Mouse (Mus musculus): ENCODE measurements around the gene Etv6. TPM values are rescaled to one million over a fixed set of nuclear protein-coding genes. Genes with fewer than 3 reads are reported as not detected.

The Etv6 gene
- total RNA-seq, 2 experiments from 2014 or later, result 11.4 to 11.8 TPM

DNA sequence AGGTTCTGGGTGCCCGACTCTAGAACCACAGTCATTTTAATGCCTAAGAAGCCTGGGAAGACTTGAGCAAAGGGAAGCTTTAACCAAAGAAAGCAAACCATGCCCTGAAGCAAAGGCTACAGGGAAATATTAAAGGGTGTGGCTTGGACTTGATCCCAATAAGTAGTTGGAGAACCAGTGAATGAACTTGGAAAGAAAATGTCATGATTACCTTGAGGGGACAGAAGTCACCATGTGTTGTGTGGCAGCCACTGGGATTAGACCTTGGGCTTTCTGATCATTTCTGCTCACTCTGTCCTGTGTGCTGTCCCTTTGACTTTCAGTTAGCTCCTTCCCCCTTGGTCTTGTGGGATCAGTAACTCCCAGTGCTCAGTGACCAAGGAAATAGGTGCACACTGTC lies 38.9 kb downstream of the Etv6 start:
- no peak for DNase-seq (ENCODE audit: low spot score in 2 of 2)

DNA sequence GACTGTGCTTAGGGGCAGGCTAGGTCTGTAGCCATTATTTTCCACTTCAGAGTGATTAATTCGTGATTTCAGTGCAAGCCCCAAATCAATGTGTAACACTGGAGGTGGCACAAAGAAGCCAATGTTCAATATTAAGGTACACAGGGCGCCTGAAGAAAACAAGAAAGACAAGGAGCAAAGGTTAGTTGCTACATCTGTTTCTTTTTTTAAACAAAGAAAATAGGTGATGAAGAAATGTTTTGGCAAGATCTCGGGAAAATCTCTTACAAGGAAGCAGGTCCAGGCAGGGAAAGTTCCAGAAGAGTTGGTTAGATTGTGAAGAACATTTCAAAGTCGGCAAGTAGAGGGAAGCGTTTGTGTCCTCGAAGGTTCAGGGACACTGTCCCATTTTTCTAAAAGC lies 39.5 kb downstream of the Etv6 start:
- DNase-seq (ENCODE audit: low spot score in 2 of 2), result no peak

DNA sequence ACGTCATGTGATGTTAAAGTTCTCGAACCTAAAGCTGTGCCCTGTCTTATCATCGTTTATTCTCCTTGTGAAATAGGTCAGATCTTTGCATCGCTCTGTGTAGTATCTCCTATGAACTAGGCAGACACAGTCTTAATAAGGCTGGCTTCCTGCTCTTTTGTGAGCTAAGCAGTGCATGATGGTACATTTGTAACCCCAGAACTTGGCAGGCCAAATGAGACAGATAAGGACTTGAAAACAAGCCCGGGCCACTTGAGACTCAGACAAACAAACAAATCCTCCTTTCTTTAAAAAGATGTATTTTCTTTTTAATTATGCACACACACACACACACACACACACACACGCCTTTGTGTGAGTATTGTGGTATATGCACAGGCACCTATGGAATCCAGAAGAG lies 42.5 kb downstream of the Etv6 start:
- no peak for DNase-seq (ENCODE audit: low spot score in 2 of 2)

DNA sequence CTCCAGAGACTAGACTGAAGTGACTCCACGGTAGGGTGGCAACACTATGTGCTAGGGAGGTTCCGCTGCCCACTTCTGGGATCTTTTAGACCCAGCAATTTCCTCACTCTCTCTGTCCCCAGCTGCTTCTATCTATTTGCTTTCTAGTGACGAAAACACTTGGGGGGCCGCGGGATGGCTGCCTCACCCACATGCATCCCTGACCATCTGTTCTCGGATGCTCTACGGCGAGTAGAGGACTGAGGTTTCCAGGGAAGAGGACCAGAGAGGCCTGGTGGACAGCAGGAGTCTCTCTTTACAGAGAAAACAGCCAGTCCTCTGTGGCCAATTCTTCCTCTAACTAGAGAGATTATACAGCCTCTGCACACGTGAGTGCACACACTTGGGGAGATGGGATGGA lies 43.6 kb downstream of the Etv6 start:
- no peak for DNase-seq (ENCODE audit: low spot score in 2 of 2)

DNA sequence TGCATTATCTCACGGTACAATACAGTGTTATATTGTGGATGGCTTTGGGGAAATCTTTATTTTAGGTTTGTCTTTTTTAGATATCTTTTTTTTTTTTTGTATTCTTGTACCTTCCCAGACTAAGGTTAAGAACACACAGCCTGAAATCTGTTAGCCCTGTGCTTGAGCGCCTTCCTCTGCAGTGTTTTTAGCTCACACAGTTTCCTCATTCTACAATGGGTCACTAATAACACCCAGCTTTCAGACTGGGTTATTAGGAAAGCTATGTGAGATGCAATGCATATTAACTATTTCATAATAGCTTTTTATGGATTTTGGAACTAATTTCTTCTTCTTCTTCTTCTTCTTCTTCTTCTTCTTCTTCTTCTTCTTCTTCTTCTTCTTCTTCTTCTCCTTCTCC lies 44.1 kb downstream of the Etv6 start:
- no peak for DNase-seq (ENCODE audit: low spot score in 2 of 2)

DNA sequence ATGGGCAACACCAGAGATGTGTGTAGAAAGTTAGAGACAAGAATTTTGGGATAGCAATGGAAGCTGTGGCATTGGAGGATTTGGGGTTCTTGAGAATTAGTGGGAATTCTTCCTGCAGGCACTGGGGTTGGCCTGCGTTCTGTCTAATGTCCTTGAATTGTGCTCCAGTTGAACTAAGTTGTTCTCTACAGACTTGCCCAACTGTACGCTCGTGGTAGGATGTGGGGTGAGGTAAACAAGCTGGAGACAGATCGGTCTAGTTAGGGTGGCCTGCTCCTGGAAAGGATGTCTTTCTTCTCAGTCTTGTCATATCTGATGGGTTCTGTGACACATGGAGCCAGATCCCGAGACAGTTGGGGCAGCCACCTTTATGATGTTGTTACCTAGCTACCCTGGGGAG lies 45.4 kb downstream of the Etv6 start:
- DNase-seq (ENCODE audit: low spot score in 2 of 2), result no peak

DNA sequence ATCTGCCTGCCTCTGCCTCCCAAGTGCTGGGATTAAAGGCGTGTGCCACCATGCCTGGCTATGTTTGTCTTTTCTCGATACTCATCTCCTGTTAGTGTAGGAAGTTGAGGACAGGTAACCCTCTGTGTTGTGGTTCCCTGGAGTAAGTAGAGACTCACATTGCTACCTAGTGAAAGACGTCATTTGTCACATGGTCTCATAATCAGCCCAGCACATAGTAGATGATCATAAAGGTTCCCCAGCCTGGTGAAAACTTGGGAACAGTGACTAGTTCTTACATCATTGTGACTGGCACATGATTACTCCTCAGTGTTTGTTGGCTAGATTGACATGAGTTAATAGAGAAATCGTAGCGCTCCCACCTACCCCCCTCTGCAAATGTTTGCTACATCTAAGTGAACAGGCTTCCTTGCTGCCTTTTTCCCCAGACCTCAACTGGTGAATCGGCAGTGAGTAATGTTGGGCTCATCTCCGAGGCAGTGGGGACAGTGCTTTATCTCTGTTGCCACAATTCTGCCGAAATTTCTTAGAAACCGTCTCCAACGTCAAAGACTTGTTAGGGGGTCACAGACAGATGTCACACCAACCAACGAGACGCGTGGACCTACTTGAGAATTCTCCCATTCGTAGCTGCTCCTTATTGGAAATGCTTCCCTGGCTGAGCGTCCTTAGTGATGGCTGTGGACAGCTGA lies 46.9 kb downstream of the Etv6 start:
- no peak for DNase-seq (ENCODE audit: low spot score in 2 of 2)

DNA sequence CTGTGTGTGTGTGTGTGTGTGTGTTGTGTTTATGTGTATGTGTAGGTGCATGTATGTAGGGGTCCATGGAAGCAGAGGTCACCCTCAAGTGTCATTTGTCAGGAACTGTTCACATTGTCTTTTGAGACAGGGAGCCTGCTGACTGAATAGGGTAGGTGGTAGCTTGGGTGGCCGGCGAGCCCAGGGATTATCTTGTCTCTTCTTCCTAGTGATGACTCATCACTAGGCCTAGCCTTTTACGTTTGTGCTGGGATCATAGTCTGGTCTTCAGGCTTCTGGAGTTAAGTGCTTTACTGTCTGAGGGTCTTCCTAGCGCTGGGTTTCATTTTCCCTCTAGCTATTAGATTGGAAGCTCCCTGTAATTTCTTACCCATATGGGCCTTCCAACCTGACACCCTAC lies 47.9 kb downstream of the Etv6 start:
- no peak for DNase-seq (ENCODE audit: low spot score in 2 of 2)

DNA sequence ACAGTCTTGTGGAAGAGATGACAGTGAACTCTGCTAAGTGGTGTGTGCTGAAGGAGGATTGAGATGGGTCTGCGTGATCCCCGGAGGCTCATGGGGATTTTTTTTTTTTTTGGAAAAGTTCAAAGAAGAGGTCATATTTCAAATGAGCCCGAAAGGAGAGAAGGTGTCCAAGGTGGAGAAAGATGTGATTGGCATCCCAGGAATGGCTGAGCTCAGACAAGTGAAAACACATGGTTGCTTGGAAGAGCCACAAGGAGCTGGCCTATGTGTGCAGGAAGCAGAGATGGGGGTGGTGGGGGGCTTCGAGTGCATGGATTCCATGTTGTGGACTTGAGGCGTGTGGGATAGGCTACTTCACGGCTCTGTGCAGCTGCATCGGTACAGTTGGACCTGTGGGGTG lies 50.9 kb downstream of the Etv6 start:
- no peak for DNase-seq (ENCODE audit: low spot score in 2 of 2)

DNA sequence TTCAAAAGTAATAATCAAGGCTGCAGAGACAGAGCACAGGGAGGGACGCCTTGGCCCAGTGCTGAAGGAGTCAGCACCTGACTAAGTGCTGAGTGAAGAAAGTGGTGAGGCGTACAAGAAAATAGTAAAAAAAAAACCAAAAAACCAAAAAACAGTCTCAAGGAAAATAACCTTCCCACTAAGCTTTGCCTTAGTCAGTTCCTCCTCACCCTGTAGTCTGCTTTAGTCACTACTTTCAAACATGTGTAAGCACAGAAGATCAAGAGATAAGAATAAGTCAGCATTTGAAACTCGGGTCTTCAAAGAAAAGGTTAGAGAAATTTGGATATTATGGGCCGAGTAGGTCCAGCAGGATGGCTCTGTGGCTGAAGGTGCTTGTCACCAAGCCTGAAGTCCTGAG lies 52.2 kb downstream of the Etv6 start:
- no peak for DNase-seq (ENCODE audit: low spot score in 2 of 2)

DNA sequence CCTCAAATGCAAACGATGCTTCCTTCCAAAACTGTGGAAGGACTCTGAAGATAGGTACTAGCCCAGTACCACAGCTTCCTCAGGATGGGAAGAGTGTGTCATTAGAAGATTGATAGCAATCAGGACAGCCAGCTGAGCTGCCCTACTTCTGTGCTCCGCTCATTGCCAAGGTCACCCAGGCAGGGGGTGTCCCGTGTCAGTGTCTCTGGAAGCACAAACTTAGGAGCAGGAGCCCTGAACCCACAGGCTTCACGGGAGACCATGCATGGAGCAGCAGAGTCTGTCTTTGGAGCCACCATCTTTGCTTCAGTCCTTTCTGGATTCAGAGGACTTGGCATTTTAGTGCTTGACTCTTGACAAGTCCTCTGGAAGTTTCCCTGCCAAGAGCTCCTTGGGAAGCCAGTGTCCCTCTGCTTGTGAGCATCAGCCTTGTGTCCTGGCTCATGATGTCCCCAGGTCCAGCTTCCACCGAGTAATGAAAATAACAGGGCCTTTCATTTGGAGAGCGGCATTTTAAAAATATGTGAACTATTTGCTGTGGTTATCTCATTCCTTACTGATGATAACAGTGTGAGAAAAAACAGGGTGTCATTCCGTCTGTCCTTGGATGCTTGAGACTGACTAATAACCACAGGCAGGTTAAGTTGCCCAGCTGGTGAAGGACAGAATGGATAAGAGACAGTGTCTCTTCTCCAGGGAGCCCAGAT lies 54.3 kb downstream of the Etv6 start:
- DNase-seq (ENCODE audit: low spot score in 2 of 2), result no peak

DNA sequence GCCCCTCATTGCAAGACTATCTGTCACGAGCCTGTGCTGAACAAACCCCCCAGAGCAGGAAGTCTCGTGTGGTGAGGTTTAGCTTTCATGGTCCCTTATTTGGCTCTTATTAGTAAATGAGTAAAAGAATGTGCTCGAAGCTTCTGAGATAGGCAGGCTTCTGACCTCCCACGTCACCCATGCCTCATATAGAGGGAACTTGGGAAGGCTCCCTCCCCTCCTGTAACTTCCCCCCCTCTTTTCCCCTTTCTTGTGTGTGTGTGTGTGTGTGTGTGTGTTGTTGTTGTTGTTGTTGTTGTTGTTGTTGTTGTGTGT lies 54.8 kb downstream of the Etv6 start:
- DNase-seq (ENCODE audit: low spot score in 2 of 2), result no peak

DNA sequence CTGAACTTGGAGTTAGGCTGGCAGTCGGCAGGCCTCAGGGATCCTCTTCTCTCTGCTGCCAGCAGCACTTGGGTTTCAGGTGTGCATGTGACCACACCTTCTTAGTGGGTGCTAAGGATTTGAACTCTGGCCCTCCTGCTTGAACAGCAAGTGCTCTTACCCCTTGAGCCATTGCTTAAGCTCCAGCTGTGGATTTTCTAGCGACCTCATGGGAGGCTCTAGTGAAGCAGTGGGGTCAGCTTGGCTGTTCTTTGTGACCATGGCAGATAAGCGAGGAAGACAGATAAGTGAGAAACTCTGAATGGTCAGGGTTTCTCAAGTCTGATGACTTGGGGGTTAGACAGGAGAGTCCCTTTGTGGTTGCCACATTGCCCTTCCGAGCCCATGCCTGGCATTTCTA lies 55.4 kb downstream of the Etv6 start:
- DNase-seq (ENCODE audit: low spot score in 2 of 2), result no peak

DNA sequence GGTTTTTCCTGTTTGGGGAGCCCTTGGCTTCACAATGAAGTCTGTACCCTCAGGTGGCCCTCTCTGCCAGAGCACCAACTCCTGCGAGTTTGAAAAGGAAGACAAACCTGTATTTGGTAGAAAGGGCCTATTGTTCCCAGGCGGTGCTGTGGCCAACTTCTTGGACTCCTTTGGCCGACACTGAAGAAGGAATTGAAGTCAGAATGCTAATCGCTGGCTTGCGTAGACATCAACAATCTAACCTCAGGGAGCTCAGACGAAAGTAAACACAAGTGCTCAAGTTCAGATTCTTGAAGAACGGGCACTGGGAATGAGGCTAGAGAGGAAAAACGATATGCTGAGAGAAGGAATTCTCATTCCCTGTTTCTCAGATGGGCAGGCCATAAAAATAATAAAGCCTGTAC lies 55.9 kb downstream of the Etv6 start:
- no peak for DNase-seq (ENCODE audit: low spot score in 2 of 2)

DNA sequence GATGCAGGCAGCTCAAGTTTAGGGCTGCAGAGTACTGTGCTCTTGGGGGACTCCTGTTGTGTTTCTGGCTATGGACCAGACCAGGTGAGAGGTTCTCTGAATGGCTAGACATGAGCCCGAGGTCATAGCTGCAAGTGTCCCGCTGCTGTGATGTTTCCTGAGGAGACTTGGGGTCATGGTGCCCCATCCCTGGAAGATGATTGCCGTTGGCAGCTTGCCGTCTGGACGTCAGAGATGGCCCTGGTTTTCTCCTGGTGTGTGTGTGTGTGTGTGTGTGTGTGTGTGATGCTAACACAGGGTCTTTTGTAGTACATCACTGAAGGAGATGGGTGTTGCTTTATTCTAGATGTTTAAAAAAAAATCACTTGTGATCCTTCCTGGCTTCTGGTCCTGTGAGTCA lies 58.6 kb downstream of the Etv6 start:
- no peak for DNase-seq (ENCODE audit: low spot score in 2 of 2)

DNA sequence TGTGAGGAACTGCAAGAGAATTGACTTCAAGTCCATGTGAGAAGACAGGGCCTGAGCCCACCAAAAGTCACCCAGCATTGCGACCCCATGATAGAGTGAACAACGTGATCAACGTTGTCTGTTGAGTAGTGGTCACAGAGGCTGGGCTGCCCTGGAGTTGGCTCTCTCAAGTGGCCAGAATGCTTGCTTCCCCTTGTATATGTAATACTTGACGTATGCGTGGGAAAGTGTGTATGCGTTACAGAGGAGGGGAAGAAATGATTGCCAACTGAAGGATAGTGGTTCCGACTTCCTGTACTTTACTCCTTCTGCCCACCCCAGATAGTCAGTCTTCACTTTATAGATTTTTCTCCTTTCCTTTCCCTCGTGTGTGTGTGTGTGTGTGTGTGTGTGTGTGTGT lies 59.1 kb downstream of the Etv6 start:
- no peak for DNase-seq (ENCODE audit: low spot score in 2 of 2)

DNA sequence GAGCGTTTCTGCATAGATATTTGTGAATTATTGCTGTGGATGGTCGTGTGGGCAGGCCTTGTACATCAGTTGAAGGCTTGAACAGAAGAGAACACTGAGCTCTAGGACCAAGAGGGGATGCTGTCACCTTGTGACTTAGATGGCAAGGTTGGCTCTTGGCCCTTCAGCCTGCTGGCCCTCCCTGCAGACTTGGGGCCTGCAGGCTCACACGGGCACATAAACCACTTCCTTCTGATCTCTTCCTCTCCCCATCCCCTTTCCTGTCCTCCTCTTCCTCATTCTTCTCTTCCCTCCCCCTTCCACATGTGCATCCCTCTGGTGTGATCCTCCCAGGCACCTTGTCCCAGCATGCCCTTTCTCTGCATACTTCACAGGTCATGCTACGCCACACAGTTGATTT lies 60.1 kb downstream of the Etv6 start:
- no peak for DNase-seq (ENCODE audit: low spot score in 2 of 2)

DNA sequence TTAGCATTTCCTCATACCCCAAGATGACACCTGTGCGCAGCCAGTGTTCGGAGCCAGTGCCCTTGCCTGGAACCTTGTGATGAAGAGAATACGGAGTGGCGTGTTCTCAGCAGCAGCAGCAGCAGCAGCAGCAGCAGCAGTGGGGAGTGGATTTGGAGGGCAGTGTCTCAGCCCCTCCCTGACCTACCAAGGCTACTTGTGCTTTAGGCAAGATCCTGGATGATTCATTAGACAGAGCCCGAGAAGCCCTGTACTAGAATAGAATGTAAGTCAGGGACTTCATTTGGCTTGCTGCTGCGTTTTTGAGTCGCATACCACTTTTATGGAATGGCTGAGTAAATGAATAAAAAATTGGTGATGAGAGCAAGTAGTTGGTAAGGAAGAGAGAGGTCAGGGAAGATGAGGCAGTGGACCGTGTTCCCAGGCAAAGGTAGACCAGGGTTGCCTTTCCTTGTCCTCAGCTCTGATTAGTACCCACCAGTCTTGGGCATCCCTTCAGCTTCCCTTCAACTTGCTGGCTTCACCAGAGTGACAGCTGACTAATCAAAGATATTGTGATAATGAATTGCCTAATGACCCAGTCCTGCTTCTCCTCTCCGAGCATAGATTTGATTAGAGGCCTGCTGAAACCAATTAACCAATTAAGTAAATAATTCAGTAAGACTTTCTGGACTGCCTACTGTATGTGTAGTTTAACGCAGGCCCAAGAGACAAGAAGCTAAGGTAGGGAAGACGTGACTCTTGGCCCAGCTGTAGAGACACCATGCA lies 64.7 kb downstream of the Etv6 start:
- no peak for DNase-seq (ENCODE audit: low spot score in 2 of 2)

DNA sequence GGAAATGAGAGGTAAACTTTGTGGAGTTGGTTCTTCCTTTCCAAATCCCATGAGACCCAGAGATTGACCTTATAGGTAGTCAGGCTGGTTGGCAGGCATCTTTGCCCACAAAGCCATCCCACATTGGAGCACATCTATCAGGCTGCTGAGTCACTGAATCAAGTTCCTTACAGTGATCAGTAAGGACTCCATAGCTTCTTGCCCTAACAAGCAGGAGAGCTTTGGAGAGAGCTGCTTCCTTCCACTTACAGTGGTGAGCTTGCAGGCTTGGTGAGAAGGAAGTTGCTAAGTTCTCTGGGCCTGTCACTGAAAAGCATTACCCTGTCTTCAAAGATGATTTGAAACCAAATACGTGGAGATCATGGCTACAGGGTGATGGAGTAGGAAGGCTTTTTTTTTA lies 66.9 kb downstream of the Etv6 start:
- DNase-seq (ENCODE audit: low spot score in 2 of 2), result no peak

DNA sequence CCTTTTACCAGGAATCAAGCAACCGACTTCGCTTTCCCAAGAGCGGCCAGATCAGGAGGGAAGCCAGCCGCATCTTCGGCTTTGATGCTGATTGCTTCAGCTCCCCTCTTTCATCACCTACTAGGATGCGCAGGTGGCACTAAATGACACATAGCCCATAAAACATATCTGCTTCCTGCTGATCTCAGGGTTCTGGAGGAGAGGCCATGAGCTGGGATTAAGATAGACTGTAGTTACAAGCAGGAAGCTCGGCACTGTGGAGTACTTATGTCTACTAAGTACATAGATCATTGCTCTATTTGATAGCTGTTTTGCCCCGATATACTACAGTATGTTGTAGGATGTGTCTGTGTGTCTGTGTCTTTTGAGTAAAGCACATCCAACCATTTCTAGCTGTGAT lies 68.0 kb downstream of the Etv6 start:
- no peak for DNase-seq (ENCODE audit: low spot score in 2 of 2)

DNA sequence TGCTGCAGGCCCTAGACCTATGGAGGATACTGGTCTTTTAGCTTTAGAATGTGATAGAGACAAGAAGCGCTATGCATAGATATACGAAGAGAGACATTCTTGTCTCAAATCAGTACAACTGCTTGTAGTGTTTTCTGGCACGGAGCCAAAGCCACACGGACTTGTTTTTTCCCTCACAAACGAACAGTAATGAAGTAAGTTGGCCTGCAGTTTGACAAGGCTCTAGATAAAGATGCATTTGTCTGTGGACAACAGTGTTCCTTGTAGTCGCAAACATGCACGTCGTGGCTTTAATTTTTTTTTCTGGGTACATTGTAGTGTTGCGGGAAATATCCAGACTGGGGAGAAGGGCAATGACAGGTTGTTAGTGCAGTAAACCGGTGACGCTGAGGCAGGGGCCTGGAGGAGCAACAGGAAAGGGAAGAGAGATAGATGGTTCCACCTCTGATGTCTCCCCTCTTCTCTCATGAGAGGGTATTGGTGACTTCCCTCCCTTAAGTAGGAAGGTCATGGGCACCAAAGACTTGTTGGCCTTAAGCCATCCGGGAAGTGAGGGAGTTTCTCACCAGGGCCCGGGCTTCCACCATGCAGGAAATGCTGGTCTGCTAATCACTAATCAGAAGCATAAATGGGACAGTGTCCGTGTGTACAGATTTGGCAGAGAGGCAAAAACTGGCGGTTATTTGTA lies 70.2 kb downstream of the Etv6 start:
- DNase-seq (ENCODE audit: low spot score in 2 of 2), result no peak

DNA sequence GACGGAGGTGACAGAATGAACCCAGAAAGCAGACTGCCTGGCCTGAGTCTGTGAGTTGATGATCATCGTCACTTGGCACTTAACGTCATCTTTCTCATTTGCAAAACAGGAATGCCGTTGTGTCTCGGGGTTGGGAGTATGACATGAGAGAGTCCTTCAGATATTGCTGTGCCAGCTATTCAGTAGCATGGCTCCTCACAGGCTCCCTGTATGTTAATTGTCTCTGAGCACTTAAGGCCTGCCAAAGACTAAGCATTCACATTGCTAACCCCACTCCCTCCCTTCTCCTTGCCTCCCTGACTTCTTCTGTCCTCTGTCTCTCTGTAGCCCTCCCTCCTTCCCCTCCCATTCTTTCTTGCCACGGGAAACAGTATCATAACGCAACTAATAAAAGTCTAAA lies 72.2 kb downstream of the Etv6 start:
- DNase-seq (ENCODE audit: low spot score in 2 of 2), result no peak
